In the genomic region with DNA sequence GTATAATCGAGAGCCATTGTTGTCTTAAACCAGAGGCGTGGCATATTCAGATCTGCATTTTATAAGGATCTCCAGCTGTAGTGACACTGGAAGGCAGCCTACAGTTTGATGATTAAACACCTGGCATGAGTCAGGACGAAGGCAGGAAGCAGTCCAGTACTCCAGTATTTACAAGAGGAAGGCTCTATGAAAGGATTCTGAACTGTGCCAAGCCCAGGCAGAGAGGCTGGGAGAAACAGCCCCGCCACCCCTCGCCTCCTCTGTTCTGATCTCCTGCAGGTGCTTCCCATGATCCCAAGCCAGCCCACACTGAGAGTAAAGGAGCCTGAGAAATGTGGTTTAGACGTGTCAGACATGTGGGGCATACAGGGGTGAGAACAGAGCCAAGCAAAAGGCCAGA, we compare ENCODE assay signal across 9 mouse cellular contexts. TPM values are rescaled to one million over a fixed set of nuclear protein-coding genes. Genes with fewer than 3 reads are reported as not detected.
DNase-seq lines count a peak whose midpoint lies in the region; ATAC-seq and TF ChIP-seq lines count a peak whose summit lies in the region.
"Had no signal": no experiment of that assay in that cellular context is flagged by ENCODE, and none has a peak within 500 bp of the region (broad histone marks: within the 10 kb centered on the region; RNA-seq: fewer than 3 reads in every experiment).

No protein-coding gene starts in this region.

- H3K27ac ChIP-seq in intestine, embryonic 16.5 days (ENCODE audit: low read length): peak overlapping the region; percentile 58
- peak overlapping the region; percentile 58 for H3K27ac ChIP-seq in lung, embryonic 16.5 days (ENCODE audit: low read length)
- no peak overlapping the region for H3K27ac ChIP-seq in hindbrain, embryonic 14.5 days

- H3K9me3 ChIP-seq in intestine, embryonic 16.5 days (ENCODE audit: control insufficient read depth, low read length): 0 out of 2 replicates have a peak, but pooled peaks cover 3% of the 10 kb centered on the region
- no peaks in the 10 kb centered on the region for H3K9me3 ChIP-seq in lung, embryonic 16.5 days (ENCODE audit: control insufficient read depth, low read length)
- no peaks in the 10 kb centered on the region for H3K9me3 ChIP-seq in hindbrain, embryonic 14.5 days (ENCODE audit: control insufficient read depth, low read length)

- H3K4me1 ChIP-seq in intestine, embryonic 16.5 days (ENCODE audit: control insufficient read depth, insufficient read depth, low read length): peaks cover 22% of the 10 kb centered on the region
- peaks cover 15% of the 10 kb centered on the region for H3K4me1 ChIP-seq in lung, embryonic 16.5 days (replicated peaks; ENCODE audit: control insufficient read depth, insufficient read depth, low read length)
- 0 out of 2 replicates have a peak, but pooled peaks cover 3% of the 10 kb centered on the region for H3K4me1 ChIP-seq in hindbrain, embryonic 14.5 days (replicated peaks; ENCODE audit: control insufficient read depth, insufficient read depth, low read length)

- H3K9ac ChIP-seq in intestine, embryonic 16.5 days (ENCODE audit: low read depth, low read length): peak overlapping the region; percentile 28; the same call in 1 of the 2 replicates
- no peak overlapping the region for H3K9ac ChIP-seq in lung, embryonic 16.5 days (ENCODE audit: low read length)
- H3K9ac ChIP-seq in hindbrain, embryonic 14.5 days: no peak overlapping the region

- no peaks in the 10 kb centered on the region for H3K27me3 ChIP-seq in intestine, embryonic 16.5 days (replicated peaks; ENCODE audit: control insufficient read depth, insufficient read depth, low read length)
- H3K27me3 ChIP-seq in lung, embryonic 16.5 days (ENCODE audit: control insufficient read depth, insufficient read depth, low read depth, low read length): no peaks in the 10 kb centered on the region
- H3K27me3 ChIP-seq in hindbrain, embryonic 14.5 days (ENCODE audit: control insufficient read depth, insufficient read depth, low read length): no peaks in the 10 kb centered on the region

- H3K4me2 ChIP-seq in intestine, embryonic 16.5 days (ENCODE audit: low read depth, low read length): no peak overlapping the region
- H3K4me2 ChIP-seq in lung, embryonic 16.5 days (ENCODE audit: low read depth, low read length): no peak overlapping the region
- H3K4me2 ChIP-seq in hindbrain, embryonic 14.5 days (replicated peaks): no peak overlapping the region

- peak; percentile 29 for DNase-seq in Muller cell, postnatal 12 days (ENCODE audit: inconsistent ontology term)
- peak; percentile 45 for DNase-seq in brain, embryonic 14.5 days (ENCODE audit: low read depth)
- DNase-seq in spleen, postnatal 14 days (ENCODE audit: low spot score in 2 of 2): no peak
- DNase-seq in cerebellum, adult 8-10 months: no peak
- DNase-seq in hindbrain, embryonic 14.5 days (ENCODE audit: low spot score): no peak

- H3K36me3 ChIP-seq in intestine, embryonic 16.5 days (ENCODE audit: control insufficient read depth, insufficient read depth, low read length): no peaks in the 10 kb centered on the region
- H3K36me3 ChIP-seq in lung, embryonic 16.5 days (ENCODE audit: control insufficient read depth, insufficient read depth, low read length): no peaks in the 10 kb centered on the region
- H3K36me3 ChIP-seq in hindbrain, embryonic 14.5 days (replicated peaks; ENCODE audit: control insufficient read depth, insufficient read depth): no peaks in the 10 kb centered on the region

- 29% methylated on average over 6 of the region's 6 CpGs for WGBS in intestine, embryonic 16.5 days
- WGBS in lung, embryonic 16.5 days: 15% methylated on average over 6 of the region's 6 CpGs
- WGBS in hindbrain, embryonic 14.5 days: 54% methylated on average over 6 of the region's 6 CpGs

- no peak for TF ChIP-seq POLR2A in brain, embryonic 14.5 days (IDR thresholded peaks at IDR 0.05; ENCODE audit: borderline replicate concordance, extremely low read depth, insufficient read depth, insufficient read length, poor library complexity, severe bottlenecking)

- no peak for TF ChIP-seq CTCF in brain, embryonic 14.5 days (IDR thresholded peaks at IDR 0.05; ENCODE audit: borderline replicate concordance, extremely low read depth, insufficient read depth, insufficient read length)

- no peak overlapping the region for H3K4me3 ChIP-seq in intestine, embryonic 16.5 days (ENCODE audit: low read length)
- no peak overlapping the region for H3K4me3 ChIP-seq in lung, embryonic 16.5 days (ENCODE audit: low read length)
- no peak overlapping the region for H3K4me3 ChIP-seq in hindbrain, embryonic 14.5 days (replicated peaks; ENCODE audit: low read length)
- H3K4me3 ChIP-seq: myocyte had no signal

- ATAC-seq in intestine, embryonic 16.5 days: peak; percentile 34; the same call in 1 of the 2 replicates
- ATAC-seq in lung, embryonic 16.5 days (ENCODE audit: low read depth): peak; percentile 51
- no peak for ATAC-seq in hindbrain, embryonic 14.5 days (ENCODE audit: low FRiP score)
- ATAC-seq: forebrain, embryonic 16.5 days had no signal

RNA-seq across cellular contexts. Expression of a gene that starts 3.4 kb away (rescaled TPM):
- 15.3 and 26.5 TPM in 2 replicates for polyA plus RNA-seq in brain, embryonic 14.5 days (2012; rRNA removed)
- polyA plus RNA-seq in intestine, embryonic 16.5 days (2015; fragmentation: Nextera tagmentation; extraction: Ambion mirVana): 4.2 TPM in 2 replicates
- 5.5 and 6.0 TPM in 2 replicates for polyA plus RNA-seq in lung, embryonic 16.5 days (2015; fragmentation: Nextera tagmentation; extraction: Ambion mirVana)
- polyA plus RNA-seq in hindbrain, embryonic 14.5 days (2014; fragmentation: Nextera tagmentation; extraction: Ambion mirVana): 20.9 and 24.9 TPM in 2 replicates

RNA-seq across cellular contexts. Expression of a gene that starts 49.5 kb away (rescaled TPM):
- polyA plus RNA-seq in brain, embryonic 14.5 days (2012; rRNA removed): not detected in 2 replicates
- not detected in 2 replicates for polyA plus RNA-seq in intestine, embryonic 16.5 days (2015; fragmentation: Nextera tagmentation; extraction: Ambion mirVana)
- not detected in 2 replicates for polyA plus RNA-seq in lung, embryonic 16.5 days (2015; fragmentation: Nextera tagmentation; extraction: Ambion mirVana)
- polyA plus RNA-seq in hindbrain, embryonic 14.5 days (2014; fragmentation: Nextera tagmentation; extraction: Ambion mirVana): not detected in 2 replicates
- polyA plus RNA-seq: forebrain, embryonic 16.5 days had no signal

Comparison
In these comparisons a context has a peak if more than half of its experiments do, and no peak if none do; other contexts are left out.
1. DNase-seq: peak in Muller cell, postnatal 12 days (single experiment) and brain, embryonic 14.5 days (single experiment); none in spleen, postnatal 14 days (0 of 2), cerebellum, adult 8-10 months (single experiment) and hindbrain, embryonic 14.5 days (single experiment).